Comparison of ENCODE assay signal across 11 mouse cellular contexts in the genomic region with DNA sequence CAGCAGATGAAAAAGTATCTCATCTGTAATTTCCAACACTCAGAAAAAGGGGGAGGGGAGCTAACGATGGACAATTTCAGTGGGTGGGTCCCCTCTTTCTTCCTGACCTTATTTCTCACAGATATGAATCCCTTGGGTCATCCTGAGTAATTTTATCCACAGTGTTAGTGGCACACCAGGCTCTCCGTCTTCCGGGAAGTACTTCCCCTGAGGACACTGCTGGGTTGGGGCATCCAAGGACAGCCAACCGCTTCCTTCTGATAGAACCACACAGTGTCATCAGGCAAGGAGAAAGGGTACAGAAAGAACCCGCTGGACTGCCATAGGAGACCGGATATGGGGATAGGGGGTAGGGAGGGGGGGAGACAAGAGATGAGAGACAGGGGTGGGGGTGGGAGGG.
"Had no signal": no experiment of that assay in that cellular context is flagged by ENCODE, and none has a peak within 500 bp of the region (broad histone marks: within the 10 kb centered on the region; RNA-seq: fewer than 3 reads in every experiment).

No protein-coding gene starts in this region.

- H3K9me3 ChIP-seq: liver, embryonic 12.5 days; lung, embryonic 15.5 days; megakaryocyte, embryonic 14.5 days; midbrain, embryonic 13.5 days; midbrain, embryonic 15.5 days; neural tube, embryonic 12.5 days; stomach, embryonic 15.5 days had no signal

- H3K9ac ChIP-seq: liver, embryonic 12.5 days; liver, embryonic 14.5 days; lung, embryonic 15.5 days; midbrain, embryonic 13.5 days; midbrain, embryonic 15.5 days; neural tube, embryonic 12.5 days; stomach, embryonic 15.5 days had no signal

- ATAC-seq: liver, embryonic 12.5 days; midbrain, embryonic 13.5 days; midbrain, embryonic 15.5 days had no signal

- H3K27ac ChIP-seq: liver, embryonic 12.5 days; liver, embryonic 14.5 days; lung, embryonic 15.5 days; macrophage; midbrain, embryonic 13.5 days; midbrain, embryonic 15.5 days; neural tube, embryonic 12.5 days; stomach, embryonic 15.5 days; stomach, postnatal 0 days had no signal

- H3K4me2 ChIP-seq: liver, embryonic 12.5 days; midbrain, embryonic 13.5 days; midbrain, embryonic 15.5 days; neural tube, embryonic 12.5 days; stomach, embryonic 15.5 days had no signal

- H3K36me3 ChIP-seq: liver, embryonic 12.5 days; lung, embryonic 15.5 days; midbrain, embryonic 13.5 days; midbrain, embryonic 15.5 days; neural tube, embryonic 12.5 days; stomach, embryonic 15.5 days had no signal

- H3K4me1 ChIP-seq: liver, embryonic 12.5 days; midbrain, embryonic 13.5 days; midbrain, embryonic 15.5 days; neural tube, embryonic 12.5 days; stomach, embryonic 15.5 days had no signal

- H3K4me3 ChIP-seq: liver, embryonic 12.5 days; lung, embryonic 15.5 days; megakaryocyte, embryonic 14.5 days; midbrain, embryonic 13.5 days; midbrain, embryonic 15.5 days; neural tube, embryonic 12.5 days; stomach, embryonic 15.5 days had no signal

- DNase-seq: right cerebral cortex, postnatal 14 days had no signal

- H3K27me3 ChIP-seq: liver, embryonic 12.5 days; lung, embryonic 15.5 days; midbrain, embryonic 13.5 days; midbrain, embryonic 15.5 days; neural tube, embryonic 12.5 days; stomach, embryonic 15.5 days had no signal
